Mouse (Mus musculus): ENCODE data around the gene Klf9.
"Not testable (repeated sequence)": the region's sequence is repeated elsewhere in the genome, so short reads cannot be mapped to it uniquely, and the experiment has no call there.

The Klf9 gene

GRCm38 (mm10) chr19:23139756-23140470, 1.1 kb upstream of the Klf9 start:
- no peak for DNase-seq (ENCODE audit: low read depth, low spot score)

- DNase-seq (ENCODE audit: low read depth, low spot score) = no peak
Measured at GRCm38 (mm10) chr19:23141391-23142281, 610 bp downstream of the Klf9 start.

- DNase-seq (ENCODE audit: low read depth, low spot score) = no peak
Measured at GRCm38 (mm10) chr19:23142427-23143073, 1.5 kb downstream of the Klf9 start.

- DNase-seq (ENCODE audit: low read depth, low spot score) = no peak
Measured at GRCm38 (mm10) chr19:23143074-23143445, 2.0 kb downstream of the Klf9 start.

- DNase-seq (ENCODE audit: low read depth, low spot score) = no peak
Measured at GRCm38 (mm10) chr19:23143541-23143940, 2.5 kb downstream of the Klf9 start.

GRCm38 (mm10) chr19:23144031-23144430, 3.0 kb downstream of the Klf9 start:
- DNase-seq (ENCODE audit: low read depth, low spot score) = no peak

- no peak for DNase-seq (ENCODE audit: low read depth, low spot score)
Measured at GRCm38 (mm10) chr19:23145146-23145545, 4.1 kb downstream of the Klf9 start.

GRCm38 (mm10) chr19:23145575-23145974, 4.5 kb downstream of the Klf9 start:
- not testable (repeated sequence) for DNase-seq (ENCODE audit: low read depth, low spot score)

- no peak for DNase-seq (ENCODE audit: low read depth, low spot score)
Measured at GRCm38 (mm10) chr19:23146409-23146861, 5.4 kb downstream of the Klf9 start.

GRCm38 (mm10) chr19:23147026-23147966, 6.3 kb downstream of the Klf9 start:
- DNase-seq (ENCODE audit: low read depth, low spot score) = no peak

GRCm38 (mm10) chr19:23149465-23150410, 8.7 kb downstream of the Klf9 start:
- no peak for DNase-seq (ENCODE audit: low read depth, low spot score)

- no peak for DNase-seq (ENCODE audit: low read depth, low spot score)
Measured at GRCm38 (mm10) chr19:23150556-23151265, 9.7 kb downstream of the Klf9 start.

GRCm38 (mm10) chr19:23151651-23152070, 10.6 kb downstream of the Klf9 start:
- no peak for DNase-seq (ENCODE audit: low read depth, low spot score)

GRCm38 (mm10) chr19:23152201-23152640, 11.2 kb downstream of the Klf9 start:
- DNase-seq (ENCODE audit: low read depth, low spot score) = no peak

GRCm38 (mm10) chr19:23152771-23153605, 12.0 kb downstream of the Klf9 start:
- DNase-seq (ENCODE audit: low read depth, low spot score) = no peak

GRCm38 (mm10) chr19:23153606-23154127, 12.6 kb downstream of the Klf9 start:
- no peak for DNase-seq (ENCODE audit: low read depth, low spot score)

- DNase-seq (ENCODE audit: low read depth, low spot score) = no peak
Measured at GRCm38 (mm10) chr19:23159780-23160395, 18.9 kb downstream of the Klf9 start.

- no peak for DNase-seq (ENCODE audit: low read depth, low spot score)
Measured at GRCm38 (mm10) chr19:23162387-23162809, 21.4 kb downstream of the Klf9 start.
